Mouse (Mus musculus): ENCODE results near the gene Lhx2. TPM values are rescaled to one million over a fixed set of nuclear protein-coding genes. Genes with fewer than 3 reads are reported as not detected.

The Lhx2 gene
- total and polyA plus RNA-seq, 2 experiments from 2014 or later, result 22.1 to 90.1 TPM

DNA sequence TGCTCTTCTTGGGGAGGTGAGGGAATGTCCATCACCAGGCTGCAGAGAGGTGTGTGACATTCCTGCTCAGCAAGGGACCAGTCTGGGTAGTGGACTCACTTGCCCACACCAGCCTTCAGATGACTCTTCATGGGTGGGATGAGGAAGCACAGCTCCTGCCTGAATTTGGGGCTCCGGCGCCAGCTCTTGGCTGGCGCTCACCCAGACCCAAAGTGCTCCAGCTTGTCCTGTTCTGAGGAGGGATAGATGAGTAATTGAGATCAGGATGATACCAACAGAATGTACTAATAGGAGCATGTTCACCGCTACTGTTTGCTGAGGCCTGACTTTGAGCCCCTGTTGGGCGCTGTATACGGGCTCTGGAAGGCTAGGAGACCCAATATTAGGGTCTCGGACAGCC is 38.2 kb downstream of the Lhx2 start:
- Histone ChIP-seq H3K36me3 (ENCODE audit: insufficient read depth, low read length) (no peaks in the 10 kb centered on the region), H3K4me1 (ENCODE audit: insufficient read depth, low read length) (no peaks in the 10 kb centered on the region), H3K9me3 (ENCODE audit: low read length) (no peaks in the 10 kb centered on the region), H3K4me3 (ENCODE audit: low read depth, low read length) (no peak overlapping the region), H3K27me3 (ENCODE audit: insufficient read depth, low read length) (peaks cover 16% of the 10 kb centered on the region; the same call in 1 of the 2 replicates), H3K9ac (replicated peaks; ENCODE audit: low read length, poor library complexity, severe bottlenecking) (no peak overlapping the region), H3K27ac (ENCODE audit: low read depth, low read length) (no peak overlapping the region), H3K4me2 (ENCODE audit: low read depth, low read length, poor library complexity, severe bottlenecking) (no peak overlapping the region)
- ATAC-seq (ENCODE audit: low FRiP score) (no peak), DNase-seq (ENCODE audit: low spot score) (no peak)
- no peak for TF ChIP-seq CTCF (IDR thresholded peaks at IDR 0.05)
- 87% methylated on average over 7 of the region's 7 CpGs for WGBS

DNA sequence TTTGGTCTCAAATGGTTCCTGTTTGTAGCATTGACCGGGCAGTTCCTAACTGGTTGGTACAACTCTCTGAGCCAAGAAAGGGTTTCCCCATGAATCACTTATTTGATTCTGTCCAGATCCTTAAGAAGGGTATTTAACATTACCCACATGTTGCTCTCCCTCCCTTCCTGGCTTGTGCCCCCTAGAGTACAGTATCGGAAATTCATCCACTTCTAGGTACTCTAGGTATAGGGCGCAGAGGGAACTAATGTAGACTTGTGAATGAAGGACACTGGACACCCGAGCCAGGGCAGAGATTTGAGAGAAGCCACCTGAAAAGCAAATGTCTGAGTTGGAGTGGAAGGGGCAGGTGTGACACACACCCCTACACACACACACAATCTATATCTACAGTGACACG is 39.3 kb downstream of the Lhx2 start:
- peaks cover 16% of the 10 kb centered on the region; the same call in 1 of the 2 replicates for H3K27me3 ChIP-seq (ENCODE audit: insufficient read depth, low read length)

DNA sequence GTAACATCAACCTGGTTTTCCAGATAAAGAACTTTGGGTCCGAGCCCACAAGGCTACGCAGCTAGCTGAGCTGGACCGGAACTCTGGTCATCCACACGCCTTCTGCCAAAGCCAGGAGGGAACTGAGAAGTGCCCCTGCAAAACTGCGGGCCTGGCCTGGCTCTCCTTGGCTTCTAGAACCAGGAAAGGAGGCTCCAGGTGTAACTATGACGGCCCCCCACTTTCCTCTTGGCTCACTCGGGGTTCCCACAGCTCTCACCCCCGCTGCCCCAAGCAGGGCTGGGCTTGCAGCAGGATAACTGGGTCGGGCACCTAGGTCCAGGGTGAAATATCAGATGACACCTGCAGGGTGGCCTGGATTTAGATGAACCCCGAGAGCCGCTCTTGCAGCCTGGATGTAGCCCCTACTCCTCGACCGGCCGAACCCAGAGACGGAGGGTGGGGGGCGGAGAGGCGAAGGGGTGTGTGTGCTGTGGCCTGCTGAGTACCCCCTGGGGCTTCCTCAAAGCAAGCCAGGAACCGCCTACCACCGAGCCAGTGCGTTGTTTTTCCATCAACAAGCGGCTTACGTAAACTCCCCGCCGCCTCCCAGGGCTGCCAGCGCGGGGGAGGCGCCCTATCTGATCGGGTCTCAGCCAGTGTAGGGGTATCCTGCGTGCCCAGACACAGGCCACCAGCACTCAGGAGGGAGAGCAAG is 39.9 kb downstream of the Lhx2 start:
- TF ChIP-seq CTCF (IDR thresholded peaks at IDR 0.05), result no peak
- H3K27ac ChIP-seq (ENCODE audit: low read depth, low read length), result no peak overlapping the region
- no peaks in the 10 kb centered on the region for H3K4me1 ChIP-seq (ENCODE audit: insufficient read depth, low read length)
- H3K9me3 ChIP-seq (ENCODE audit: low read length), result no peaks in the 10 kb centered on the region
- H3K36me3 ChIP-seq (ENCODE audit: insufficient read depth, low read length), result no peaks in the 10 kb centered on the region
- H3K4me2 ChIP-seq (ENCODE audit: low read depth, low read length, poor library complexity, severe bottlenecking), result peak overlapping the region; percentile 48
- peak overlapping the region; percentile 23 for H3K4me3 ChIP-seq (ENCODE audit: low read depth, low read length)
- no peak for ATAC-seq (ENCODE audit: low FRiP score)
- no peak for DNase-seq (ENCODE audit: low spot score)
- 8% methylated on average over 28 of the region's 29 CpGs for WGBS
- H3K9ac ChIP-seq (replicated peaks; ENCODE audit: low read length, poor library complexity, severe bottlenecking), result no peak overlapping the region
- peaks cover 16% of the 10 kb centered on the region; the same call in 1 of the 2 replicates for H3K27me3 ChIP-seq (ENCODE audit: insufficient read depth, low read length)

More for the DNA sequence above, 39.3 kb downstream of the Lhx2 start:
- H3K36me3 ChIP-seq (ENCODE audit: insufficient read depth, low read length), result no peaks in the 10 kb centered on the region
- no peak overlapping the region for H3K4me2 ChIP-seq (ENCODE audit: low read depth, low read length, poor library complexity, severe bottlenecking)
- DNase-seq (ENCODE audit: low spot score) (no peak), ATAC-seq (ENCODE audit: low FRiP score) (no peak)
- no peaks in the 10 kb centered on the region for H3K4me1 ChIP-seq (ENCODE audit: insufficient read depth, low read length)
- WGBS, result 36% methylated on average over 5 of the region's 5 CpGs
- no peak overlapping the region for H3K9ac ChIP-seq (replicated peaks; ENCODE audit: low read length, poor library complexity, severe bottlenecking)
- peak; percentile 65 for TF ChIP-seq CTCF (IDR thresholded peaks at IDR 0.05)
- no peak overlapping the region for H3K4me3 ChIP-seq (ENCODE audit: low read depth, low read length)
- H3K9me3 ChIP-seq (ENCODE audit: low read length), result no peaks in the 10 kb centered on the region
- no peak overlapping the region for H3K27ac ChIP-seq (ENCODE audit: low read depth, low read length)

DNA sequence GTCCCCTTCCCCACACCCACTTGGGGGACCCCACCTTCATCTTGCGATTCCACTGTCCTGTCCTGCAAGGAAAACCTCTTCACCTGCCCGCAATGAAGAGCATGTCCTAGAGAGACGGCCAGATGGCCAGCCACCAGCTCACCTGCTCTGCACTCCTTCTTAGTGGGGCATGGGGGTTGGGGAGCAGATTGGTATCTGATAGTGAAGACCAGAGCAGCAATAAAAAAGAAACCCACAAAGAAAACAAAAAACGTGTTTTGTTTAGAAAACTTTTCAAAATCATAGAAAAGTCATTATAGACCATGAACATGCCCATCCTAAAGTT is 40.4 kb downstream of the Lhx2 start:
- no peaks in the 10 kb centered on the region for H3K36me3 ChIP-seq (ENCODE audit: insufficient read depth, low read length)
- no peaks in the 10 kb centered on the region for H3K9me3 ChIP-seq (ENCODE audit: low read length)
- DNase-seq (ENCODE audit: low spot score), result no peak
- H3K27ac ChIP-seq (ENCODE audit: low read depth, low read length), result no peak overlapping the region
- peak overlapping the region; percentile 48 for H3K4me2 ChIP-seq (ENCODE audit: low read depth, low read length, poor library complexity, severe bottlenecking)
- H3K27me3 ChIP-seq (ENCODE audit: insufficient read depth, low read length), result peaks cover 16% of the 10 kb centered on the region; the same call in 1 of the 2 replicates
- H3K9ac ChIP-seq (replicated peaks; ENCODE audit: low read length, poor library complexity, severe bottlenecking), result no peak overlapping the region
- H3K4me1 ChIP-seq (ENCODE audit: insufficient read depth, low read length), result no peaks in the 10 kb centered on the region
- ATAC-seq (ENCODE audit: low FRiP score), result no peak
- no peak for TF ChIP-seq CTCF (IDR thresholded peaks at IDR 0.05)
- WGBS, result 7% methylated on average over 4 of the region's 4 CpGs
- H3K4me3 ChIP-seq (ENCODE audit: low read depth, low read length), result peak overlapping the region; percentile 23

DNA sequence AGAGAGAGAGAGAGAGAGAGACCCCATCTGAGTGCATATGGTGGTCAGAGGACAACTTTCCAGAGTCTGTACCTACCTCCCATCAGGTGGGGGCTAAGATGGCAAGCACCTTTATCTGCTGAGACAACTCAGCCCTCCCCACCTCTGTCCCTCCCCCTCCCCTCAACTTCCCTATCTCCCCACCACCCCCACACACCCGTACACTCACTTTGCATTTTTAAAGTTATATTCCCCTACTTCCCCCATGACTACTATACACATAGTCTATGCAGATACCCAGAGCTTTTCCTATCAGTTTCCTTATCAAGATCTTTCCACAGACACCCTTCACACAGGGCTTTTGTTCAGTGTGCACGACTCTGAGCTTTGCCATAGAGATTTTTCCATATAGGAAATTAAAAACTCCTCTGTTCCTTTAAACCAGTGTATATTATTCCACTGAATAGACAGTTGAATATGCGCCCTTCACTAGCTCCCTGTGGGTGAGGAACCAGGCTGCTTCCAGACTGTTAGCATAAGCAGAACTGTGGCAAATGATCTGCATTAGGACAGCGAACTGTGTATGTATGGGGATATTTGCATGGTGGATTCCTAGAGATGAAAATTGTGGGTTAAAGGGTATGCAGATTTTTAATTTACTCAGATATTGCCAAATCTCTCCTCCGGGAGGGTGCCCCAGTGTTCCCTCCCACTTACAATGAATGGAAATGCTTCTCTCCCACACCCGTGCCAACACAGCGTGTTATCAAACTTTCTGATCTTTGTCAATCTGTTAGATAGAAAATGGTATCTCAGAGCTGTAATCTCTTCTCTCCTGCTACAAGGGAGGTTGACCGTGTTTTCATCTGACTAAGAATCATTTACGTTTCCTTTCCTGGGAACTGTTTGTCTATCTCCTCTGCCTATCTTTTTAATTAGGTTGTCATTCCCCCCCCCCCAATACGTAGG is 41.3 kb downstream of the Lhx2 start:
- Histone ChIP-seq H3K9ac (replicated peaks; ENCODE audit: low read length, poor library complexity, severe bottlenecking) (no peak overlapping the region), H3K4me3 (ENCODE audit: low read depth, low read length) (no peak overlapping the region), H3K4me1 (ENCODE audit: insufficient read depth, low read length) (no peaks in the 10 kb centered on the region), H3K9me3 (ENCODE audit: low read length) (no peaks in the 10 kb centered on the region), H3K27ac (ENCODE audit: low read depth, low read length) (no peak overlapping the region), H3K4me2 (ENCODE audit: low read depth, low read length, poor library complexity, severe bottlenecking) (no peak overlapping the region), H3K27me3 (ENCODE audit: insufficient read depth, low read length) (peaks cover 16% of the 10 kb centered on the region; the same call in 1 of the 2 replicates), H3K36me3 (ENCODE audit: insufficient read depth, low read length) (no peaks in the 10 kb centered on the region)
- TF ChIP-seq CTCF (IDR thresholded peaks at IDR 0.05), result no peak
- WGBS, result 54% methylated on average over 10 of the region's 10 CpGs
- DNase-seq (ENCODE audit: low spot score) (no peak), ATAC-seq (ENCODE audit: low FRiP score) (no peak)
